Mouse (Mus musculus) ovary, postnatal 14 days (tissue): ENCODE measurements around the gene Siglec1.

Experiments used
- DNase-seq: peaks from one replicate; pipeline ENCODE4 v3.0.0; 2022; ENCODE audit warnings: low spot score

Siglec1 gene

DNA sequence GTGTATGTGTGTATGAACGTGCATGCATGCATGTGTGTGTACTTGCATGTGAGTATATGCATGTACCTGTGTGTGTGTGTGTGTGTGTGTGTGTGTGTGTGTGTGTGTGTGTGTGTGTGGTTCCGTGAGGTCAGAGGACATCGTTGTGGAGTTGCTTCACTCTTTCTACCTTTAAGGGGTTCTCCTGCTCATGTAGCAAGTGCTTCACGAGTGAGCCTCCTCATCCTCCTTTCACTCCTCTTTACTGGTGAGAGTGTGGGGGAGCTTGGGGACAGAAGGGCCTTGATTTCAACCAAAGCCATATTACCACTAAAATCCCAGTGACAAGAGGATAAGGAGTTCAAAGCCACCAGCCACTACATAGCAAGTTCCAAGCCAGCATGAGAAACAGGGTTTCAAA is 10.5 kb upstream of the Siglec1 start:
- DNase-seq: no peak

DNA sequence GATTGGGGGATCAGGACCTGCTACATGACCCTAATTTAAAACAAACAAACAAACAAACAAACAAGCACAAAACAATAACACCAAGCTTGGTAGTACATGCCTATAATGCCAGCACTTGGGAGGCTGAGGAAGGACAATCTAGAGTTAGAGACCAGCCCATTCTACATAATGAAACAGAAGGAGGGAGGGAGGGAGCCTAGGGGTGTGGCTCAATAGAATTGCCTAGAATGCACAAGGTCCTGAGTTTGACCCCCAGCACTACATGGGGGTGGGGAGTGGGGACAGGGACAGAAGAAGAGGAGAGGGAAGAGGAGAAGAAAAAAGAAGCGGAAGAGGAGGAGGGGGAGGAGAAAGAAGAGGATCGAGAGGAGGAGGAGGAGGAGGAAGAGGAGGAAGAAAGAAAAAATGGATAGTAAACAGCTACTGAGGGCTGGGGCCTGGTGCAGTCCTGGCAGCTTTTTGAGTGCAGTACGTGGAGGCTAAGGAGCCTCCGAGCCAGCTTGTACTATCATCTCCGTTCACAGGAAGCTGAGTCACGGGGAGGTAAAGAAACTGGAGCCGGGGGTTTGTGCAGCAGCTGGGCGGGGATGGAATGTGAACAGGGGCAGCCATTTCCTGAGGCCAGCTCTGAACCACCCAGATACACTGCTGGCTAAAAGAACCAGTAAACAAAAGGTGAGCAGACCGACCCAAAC is 9.7 kb upstream of the Siglec1 start:
- no peak for DNase-seq

DNA sequence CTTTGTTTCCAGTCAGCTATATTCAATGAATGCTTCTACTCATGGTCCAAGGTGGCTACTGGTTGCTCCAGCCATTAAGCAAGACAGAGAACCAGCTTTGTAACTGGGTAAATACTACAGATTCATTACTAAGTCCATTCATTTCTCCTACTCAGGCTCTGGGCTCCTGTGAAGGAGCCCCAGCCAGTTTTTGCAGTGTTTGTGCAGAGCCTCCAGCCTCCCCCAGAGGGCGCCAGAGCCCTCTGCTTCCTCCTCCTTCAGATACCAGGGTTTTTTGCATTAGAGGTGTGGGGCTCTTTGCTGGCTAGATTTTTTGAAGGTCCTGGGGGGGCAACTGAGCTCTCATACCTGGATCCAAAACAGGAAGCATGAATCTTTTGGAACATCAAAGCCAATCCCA is 8.3 kb upstream of the Siglec1 start:
- peak; percentile 76 for DNase-seq

DNA sequence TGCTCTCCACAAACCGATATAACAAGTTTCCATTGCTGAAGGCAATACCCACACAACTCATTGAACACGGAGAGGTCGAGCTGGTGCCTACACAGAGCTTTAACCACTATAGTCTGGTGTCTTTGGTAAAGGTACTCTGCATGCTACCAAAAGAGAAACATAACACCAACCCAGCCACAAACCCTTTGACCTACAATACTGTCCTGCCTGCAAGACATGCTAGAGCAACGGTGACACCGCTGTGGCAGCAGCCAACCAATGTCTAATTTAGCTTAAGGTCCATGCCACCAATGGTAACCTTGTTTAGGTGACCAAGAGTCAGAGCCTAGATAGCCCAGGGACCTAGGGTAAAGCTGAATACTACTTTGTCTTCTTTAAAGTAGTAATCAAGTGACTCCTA is 7.0 kb upstream of the Siglec1 start:
- DNase-seq: no peak

DNA sequence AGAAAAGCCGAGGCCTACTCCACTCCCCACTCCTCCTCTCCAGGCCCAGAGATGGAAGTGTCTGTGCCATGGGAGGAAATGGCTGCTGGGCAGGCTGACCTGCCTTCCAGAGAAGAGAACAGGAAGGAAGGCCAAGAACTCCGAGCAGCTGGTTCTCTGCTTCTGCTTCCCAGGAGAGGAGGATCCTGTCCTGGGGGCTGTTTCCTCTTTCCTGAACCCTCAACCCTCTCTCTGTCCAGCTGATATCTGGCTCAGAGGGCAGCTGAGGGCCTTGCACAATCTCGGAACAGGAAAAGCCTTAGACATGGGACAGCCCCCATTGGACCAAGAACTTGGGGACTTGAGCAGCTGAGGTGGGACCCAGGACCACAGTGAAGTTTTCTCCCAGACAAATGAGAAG is 4.3 kb upstream of the Siglec1 start:
- DNase-seq: no peak

DNA sequence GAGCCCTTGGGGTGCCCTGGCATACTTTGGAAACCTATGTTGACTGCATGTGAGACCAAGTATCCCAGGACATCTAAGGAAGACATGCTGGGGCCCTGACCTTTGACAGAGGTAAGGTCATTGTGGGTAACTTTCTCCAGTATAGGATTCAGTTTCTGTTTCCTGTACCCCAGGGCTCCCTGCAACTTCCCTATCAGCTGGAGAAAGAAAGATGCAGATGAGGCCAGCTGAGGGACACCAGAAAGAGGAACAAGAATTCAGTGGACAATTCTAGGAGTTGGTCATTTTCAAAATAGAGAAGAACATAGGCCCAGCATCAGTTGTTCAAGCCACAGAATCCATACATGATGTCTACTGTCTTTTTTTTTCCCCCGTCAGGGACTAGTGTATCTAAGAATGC is 3.1 kb upstream of the Siglec1 start:
- DNase-seq: no peak

DNA sequence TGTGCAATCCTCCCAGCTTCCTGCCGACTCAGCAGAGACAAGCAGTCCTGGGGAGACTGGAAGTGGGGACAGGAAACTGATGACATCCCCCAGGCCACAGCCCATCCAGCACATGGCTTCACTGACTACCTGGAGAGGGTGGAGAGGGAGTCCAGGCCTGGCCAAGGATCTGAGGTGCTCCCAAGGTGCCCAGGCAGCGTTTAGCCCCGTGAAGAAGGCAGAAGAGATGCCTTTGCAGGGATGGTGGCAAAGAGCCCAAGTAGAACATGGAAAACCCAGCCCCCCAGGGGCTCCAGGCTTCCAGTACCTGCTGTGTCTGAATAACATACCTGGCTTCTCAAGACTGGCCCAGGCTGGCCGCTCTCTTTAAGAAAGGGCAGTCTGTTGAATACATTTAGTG is 2.0 kb upstream of the Siglec1 start:
- DNase-seq: no peak

DNA sequence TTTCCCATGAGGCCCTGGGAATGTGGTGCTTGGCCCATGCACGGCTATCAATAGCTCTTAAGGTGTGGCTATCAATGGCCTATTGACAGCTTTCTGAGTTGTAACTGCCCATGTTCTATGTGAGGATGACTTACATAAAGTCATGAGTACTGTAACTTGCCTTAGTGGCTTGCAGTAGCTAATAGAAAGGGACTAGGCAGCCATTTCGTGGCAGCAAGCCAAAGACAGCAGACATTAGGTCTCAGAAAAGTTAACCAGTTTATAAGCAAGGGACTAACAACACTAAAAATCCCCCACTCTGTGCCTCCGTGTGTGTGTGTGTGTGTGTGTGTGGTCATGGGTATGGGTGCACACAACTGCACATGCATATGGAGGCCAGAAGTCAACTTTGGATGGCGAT is 2.4 kb downstream of the Siglec1 start:
- no peak for DNase-seq

DNA sequence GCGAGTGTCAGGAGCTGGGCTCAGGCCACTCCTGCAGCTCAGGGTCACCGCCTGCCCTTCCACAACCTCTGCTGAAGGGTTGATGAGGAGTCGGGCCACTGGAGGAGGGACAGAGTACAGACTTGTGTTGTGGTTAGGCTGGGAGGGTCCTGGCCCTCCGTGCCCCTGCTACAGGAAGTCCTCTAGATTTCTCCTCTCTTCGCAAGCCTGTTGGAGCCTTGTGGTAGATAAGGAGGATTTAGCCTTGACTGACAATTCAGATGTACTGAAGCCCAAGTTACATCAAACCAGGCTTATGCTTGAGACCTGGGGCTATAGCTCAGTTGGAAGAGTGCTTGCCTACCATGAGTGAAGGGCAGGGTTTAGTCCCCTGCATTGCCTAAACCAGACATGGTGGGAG is 6.1 kb downstream of the Siglec1 start:
- no peak for DNase-seq

DNA sequence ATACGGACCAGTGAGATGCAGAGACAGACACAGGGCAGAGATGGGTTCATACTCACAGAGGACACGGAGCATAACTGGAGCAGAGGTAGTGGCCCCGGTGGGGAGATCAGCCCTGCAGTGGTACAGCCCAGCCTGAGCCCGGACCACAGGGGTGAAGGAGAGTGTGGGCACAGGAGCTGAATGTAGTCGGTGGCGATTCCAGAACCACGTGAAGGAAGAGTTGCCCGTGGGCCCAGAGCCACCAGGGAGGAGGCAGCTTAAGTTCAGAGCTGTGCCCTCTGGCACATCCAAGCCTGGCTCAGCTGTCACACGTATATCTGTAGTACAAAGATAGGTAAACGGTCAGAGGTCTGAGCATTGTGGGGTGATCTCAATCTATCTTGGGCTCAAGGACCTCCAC is 14.0 kb downstream of the Siglec1 start:
- no peak for DNase-seq

DNA sequence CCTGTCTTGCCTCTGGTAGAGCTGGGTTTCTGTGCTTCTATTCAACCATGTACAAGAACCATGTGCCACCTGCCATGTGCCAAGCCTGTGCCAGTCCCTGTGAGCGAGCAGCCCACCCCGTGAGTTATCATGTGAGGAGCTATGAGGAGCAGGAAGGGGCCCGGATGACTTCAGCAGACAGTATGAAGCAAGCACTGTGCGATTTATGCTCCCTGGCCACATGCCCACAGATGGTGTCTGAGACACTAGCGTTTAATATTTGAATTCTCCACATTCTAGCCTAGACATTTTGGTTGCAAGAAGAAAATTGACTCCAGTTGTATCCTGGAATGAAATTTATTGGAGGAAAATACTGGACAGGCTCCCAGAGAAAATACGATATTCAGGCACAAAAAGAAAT is 19.1 kb downstream of the Siglec1 start:
- no peak for DNase-seq

DNA sequence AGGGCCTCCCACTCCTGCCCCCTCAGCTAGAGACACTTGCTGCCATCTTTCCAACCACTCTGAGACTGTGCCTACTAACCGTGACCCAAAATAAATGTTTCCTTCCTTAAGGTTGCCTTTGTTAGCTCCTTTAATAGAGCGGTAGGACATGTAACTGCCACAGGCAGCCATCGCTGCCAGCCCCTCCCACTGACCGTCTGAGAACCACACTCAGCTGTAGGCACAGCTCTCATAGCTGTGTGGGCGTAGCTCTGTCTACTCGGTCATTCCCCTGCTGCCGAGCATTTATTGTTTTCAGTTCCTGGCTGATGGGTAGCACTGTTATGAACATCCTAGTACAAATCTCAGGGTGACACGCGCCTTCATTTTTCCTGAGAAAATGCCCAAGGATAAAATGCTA is 20.2 kb downstream of the Siglec1 start:
- DNase-seq: no peak

DNA sequence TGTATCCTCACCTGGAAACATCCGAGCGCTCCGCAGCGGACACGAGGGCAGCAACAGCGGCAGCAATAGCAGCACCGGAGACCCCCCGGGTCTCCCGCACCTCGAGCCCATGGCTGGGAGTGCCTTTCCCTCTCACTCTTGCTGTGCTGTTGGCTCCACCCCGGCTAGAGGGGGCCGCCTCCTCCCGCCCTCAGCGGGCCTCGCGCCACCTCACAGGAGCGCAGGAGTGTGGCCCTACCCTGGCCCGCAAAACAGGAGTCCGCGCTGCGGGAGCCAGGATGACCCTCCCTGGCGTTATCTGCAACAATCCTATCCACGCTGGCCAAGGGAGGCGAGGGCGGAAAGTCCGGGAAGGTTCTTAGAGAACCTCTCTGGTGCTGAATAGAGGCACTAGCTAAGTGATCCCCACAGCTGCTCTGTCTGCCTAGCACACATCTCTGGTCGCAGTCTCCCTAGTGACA is 23.1 kb downstream of the Siglec1 start, which contains the start of gene Adam33:
TSS of gene Adam33 (minus strand) at position 411 of the 461 bp plus-strand sequence.
- no peak for DNase-seq

DNA sequence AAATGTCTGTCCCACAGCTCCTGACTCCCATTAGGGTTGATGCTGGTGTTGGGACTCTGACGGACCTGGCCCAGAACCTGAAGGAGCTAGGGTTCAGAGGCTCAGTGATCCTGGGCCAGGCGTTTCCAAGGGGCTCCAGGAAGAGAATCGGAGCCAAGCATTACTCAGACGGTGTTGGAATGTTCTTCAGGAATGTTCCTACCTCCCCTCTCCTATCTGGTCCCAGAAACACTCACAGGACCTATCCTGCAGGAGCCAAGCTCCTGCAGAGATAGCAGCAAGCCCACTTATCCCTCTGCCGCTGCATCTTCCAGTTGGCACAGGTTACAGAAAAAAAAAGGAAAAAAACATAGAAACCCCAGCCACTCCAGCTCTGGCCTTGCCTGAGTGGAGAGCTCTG is 25.0 kb downstream of the Siglec1 start:
- no peak for DNase-seq

DNA sequence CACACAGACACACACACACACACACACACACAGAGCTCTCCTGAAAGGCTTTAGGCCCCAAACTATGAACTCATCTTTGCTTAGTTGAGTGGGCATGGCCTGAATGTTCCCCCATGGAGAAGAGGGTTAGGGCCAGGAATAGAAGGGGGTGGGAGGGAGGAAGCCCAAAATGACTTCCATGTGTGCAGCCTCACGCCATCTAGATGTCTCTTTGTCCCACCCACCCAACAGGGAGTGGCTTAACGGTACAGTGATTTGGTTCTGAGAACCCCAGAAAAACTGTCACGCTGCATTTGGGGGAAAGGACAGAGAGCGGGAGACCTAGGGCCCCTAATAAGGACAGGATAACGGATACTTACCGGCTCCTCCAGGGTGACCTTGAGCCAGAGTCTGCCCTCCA is 25.8 kb downstream of the Siglec1 start:
- no peak for DNase-seq

DNA sequence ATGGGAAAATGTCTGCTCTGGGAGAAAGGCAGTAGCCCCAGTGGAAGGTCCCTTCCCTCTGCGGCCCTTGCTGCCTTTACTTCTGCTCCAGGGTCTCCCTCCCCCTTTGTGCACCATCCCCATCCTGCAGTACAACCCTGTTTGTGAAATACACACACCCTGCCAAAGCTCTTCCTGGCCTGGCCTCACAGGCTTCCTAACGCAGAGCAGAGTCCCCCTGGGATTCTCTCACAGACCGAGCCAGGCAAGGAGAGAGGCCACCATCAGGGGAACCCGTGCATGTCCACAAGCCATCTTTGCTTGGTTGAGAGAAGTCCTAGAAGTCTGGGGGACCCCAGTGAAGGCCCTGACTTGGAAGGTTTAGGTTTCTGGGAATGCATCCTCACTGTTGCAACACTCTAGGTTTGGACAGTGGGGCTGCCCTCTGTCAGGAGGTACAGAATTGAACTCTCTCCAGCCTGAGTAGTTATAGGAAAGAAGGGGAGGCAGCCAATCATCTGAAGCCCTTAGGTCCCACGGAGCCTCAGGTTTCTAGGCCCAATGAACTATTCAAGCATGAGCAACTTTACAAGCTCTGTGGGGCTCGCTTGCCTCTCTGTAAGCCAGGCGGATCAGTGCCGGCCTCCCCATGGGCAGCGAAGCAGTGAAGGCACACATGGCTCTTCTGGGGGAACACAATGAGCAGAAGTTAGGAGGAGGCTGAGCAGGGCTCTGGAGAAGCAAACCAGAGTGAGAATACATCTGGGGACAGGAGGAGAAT is 26.6 kb downstream of the Siglec1 start:
- DNase-seq: no peak

DNA sequence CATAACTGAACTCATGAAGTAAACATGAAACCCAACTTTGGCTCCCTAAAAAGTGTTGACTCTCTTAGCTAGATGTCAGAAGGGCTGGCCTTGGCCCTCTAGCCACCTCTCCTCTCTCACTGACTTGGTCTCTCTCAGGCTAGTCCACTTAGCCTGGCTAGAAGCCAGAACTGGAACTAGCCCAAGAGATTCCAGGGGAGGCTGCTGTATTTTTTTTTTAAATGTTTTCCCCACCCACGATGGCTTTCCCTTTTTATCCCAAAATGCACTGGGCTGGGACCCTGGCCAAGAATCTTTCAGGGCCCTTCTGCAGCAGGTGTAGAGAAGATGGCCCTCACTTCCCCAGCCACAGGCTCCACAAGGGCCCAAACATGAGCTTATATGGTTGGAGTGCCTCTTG is 27.2 kb downstream of the Siglec1 start:
- peak; percentile 73 for DNase-seq

DNA sequence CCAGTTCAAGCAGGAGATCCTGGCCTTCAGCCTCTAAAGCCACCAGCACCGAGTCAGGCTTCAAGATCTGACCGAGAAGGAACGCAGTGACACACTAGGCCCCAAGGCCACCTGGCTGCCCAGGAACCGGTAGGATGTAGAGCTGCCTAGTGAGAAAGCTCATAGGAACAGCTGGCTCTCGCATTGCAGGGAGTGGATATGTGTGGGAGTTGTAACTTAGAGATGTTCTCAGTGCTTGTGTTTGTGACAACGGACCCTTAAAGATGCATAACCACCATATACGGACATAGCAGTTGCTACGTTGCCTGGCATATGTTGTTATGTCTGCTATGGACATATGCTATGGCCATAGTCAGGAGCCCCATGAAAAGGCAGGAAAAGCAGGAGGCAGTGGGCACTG is 27.9 kb downstream of the Siglec1 start:
- no peak for DNase-seq

DNA sequence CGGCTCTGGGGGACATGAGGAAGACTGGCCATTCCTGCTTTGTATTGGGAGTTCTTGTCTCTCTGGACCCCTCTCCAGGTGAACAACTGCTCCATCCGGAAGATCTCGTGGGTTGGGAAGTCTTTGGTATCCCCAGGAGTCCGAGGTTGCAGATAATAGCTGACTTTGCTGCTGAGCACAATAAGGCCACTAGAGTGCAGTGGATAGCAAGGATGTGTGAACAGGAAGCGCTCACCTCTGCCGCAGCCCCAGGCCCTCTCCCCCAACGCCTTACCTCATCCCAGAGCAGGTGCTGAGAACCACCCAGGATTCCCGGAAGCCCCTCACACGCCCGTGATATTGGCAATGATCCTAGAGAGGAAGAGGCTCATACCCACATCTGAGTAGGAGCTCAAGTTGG is 30.4 kb downstream of the Siglec1 start:
- DNase-seq: no peak

DNA sequence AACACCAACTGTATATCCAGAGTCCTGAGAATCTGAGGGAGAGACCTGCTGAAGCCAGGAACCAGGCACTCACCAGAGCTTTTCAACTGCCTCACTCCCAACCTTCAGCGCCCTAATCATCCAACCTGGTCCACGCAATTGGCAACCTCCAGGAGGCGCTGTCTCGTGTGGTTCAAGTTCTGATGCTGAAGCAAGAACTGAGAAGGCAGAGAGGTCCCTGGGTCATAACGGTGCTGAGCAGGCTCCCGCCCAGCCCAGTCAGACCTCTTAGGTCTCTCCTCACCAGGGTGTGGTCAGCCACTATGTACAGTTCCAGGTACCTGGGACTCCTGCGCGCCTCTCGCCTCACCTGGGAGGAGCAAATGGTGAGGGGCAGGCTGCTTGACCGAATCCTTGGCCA is 30.9 kb downstream of the Siglec1 start:
- DNase-seq: peak; percentile 50

DNA sequence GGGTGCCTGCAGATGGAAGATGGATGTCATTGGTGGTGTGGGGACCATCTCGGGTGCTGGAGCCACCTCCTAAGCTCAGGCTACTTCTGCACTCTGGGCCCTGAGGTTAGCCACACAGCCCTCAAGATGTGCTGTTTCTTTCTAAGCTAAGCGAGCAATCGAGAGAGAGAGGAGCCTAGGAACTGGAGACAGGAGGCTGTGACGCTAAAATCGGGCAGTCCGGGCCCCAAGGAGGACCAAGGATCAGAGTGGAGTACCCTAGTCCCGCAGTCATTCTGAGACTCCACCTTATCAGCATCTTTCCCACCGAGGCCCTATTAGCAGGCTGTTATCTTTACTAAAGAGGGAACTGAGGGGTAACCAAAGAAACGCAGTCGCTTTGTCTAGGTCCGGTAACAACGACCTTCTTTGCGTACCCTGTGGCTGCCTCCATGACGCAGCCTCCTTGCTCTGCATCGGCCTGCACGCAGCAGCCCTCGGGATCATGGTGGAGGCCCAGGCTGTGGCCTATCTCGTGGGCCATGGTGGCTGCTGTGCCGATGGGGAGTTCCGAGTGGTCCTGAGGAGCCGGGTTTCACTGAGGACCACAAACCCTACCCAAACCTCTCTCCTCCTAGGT is 31.8 kb downstream of the Siglec1 start:
- no peak for DNase-seq

DNA sequence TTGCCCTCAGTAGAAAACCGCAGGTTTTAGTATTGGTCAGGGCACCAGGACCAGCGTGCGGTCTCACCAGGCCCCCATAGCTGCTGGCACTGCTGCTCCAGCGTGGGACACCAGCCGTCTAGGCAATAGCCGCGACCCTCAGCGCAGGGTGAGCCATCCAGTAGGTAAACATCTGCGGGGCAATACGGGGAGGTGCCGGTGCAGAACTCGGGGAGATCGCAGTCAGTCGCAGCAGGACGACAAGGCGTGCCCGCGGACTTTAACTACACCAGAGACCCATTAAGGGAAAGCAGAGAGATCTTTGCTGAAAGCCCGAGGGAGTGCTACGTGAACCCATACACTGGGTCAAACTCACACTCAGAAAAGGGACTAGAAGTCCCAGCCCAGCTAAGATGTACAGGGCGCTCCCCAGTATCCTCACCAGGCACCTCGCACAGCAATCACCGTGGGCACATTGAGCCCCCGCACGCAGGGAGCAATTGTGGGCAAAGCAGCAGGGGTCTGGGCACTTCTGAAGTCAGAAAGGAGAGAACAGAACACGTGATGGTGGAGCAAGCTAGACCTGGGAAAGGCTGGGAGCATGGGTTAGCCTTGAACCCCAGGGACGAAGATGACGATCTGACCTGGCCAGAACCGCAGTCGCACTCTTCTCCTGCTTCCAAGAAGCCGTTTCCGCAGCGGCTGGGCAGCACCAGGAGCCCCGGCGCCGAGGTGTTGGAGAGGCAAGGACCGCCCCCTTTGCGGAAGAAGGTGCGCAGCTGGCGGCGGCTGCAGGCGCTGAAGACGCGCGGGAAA is 32.5 kb downstream of the Siglec1 start:
- DNase-seq: no peak
